Mouse (Mus musculus): ENCODE measurements around the gene Snapc1. TPM values are rescaled to one million over a fixed set of nuclear protein-coding genes. Genes with fewer than 3 reads are reported as not detected.

The Snapc1 gene
- polyA plus RNA-seq, 1 experiment from 2014 or later = 15.2 TPM

Other genes starting within 250 kb of the Snapc1 start
- 100 and 105 TPM in 2 replicates for gene Hif1a, start 63.1 kb upstream of the Snapc1 start, polyA plus RNA-seq (2015; fragmentation: Nextera tagmentation; extraction: Ambion mirVana)
- gene Gm49321, start 26.8 kb upstream of the Snapc1 start, polyA plus RNA-seq (2015; fragmentation: Nextera tagmentation; extraction: Ambion mirVana) = 7.3 and 14.4 TPM in 2 replicates
- 0.24 and 0.87 TPM in 2 replicates for gene Syt16, start 33.2 kb downstream of the Snapc1 start, polyA plus RNA-seq (2015; fragmentation: Nextera tagmentation; extraction: Ambion mirVana)